Mouse (Mus musculus) neural tube, embryonic 15.5 days (tissue): ENCODE measurements around the gene Cdsn. TPM values are rescaled to one million over a fixed set of nuclear protein-coding genes. Genes with fewer than 3 reads are reported as not detected.

Experiments
- ATAC-seq: fragments of 200-750 bp; cut with Nextera tagmentation; 2 replicates; pipeline ENCODE4 v1.8.0; 2017; ENCODE audit warnings: mild to moderate bottlenecking, moderate TSS enrichment, moderate library complexity; ENCODE audit not compliant: low FRiP score
- H3K27ac ChIP-seq: fragments of 300-500 bp; sonication (generic); replicated peaks from 2 replicates; pipeline ENCODE4 v1.5.1; 2015; ENCODE audit warnings: mild to moderate bottlenecking, inconsistent platforms
- H3K27me3 ChIP-seq: fragments of 300-500 bp; sonication (generic); replicated peaks from 2 replicates; pipeline ENCODE4 v1.6.1; 2015; ENCODE audit warnings: inconsistent platforms
- H3K36me3 ChIP-seq: fragments of 300-500 bp; sonication (generic); 2 replicates; pipeline ENCODE4 v1.6.1; 2015; ENCODE audit warnings: inconsistent platforms
- H3K4me1 ChIP-seq: fragments of 300-500 bp; sonication (generic); 2 replicates; pipeline ENCODE4 v1.6.1; 2015; ENCODE audit warnings: inconsistent platforms
- H3K4me2 ChIP-seq: fragments of 300-500 bp; sonication (generic); 2 replicates; pipeline ENCODE4 v1.6.1; 2015; ENCODE audit warnings: inconsistent platforms, mild to moderate bottlenecking, moderate library complexity
- H3K4me3 ChIP-seq: fragments of 300-500 bp; sonication (generic); replicated peaks from 2 replicates; pipeline ENCODE4 v1.5.1; 2015; ENCODE audit warnings: mild to moderate bottlenecking, inconsistent platforms
- H3K9ac ChIP-seq: fragments of 300-500 bp; sonication (generic); replicated peaks from 2 replicates; pipeline ENCODE4 v1.6.1; 2015; ENCODE audit warnings: mild to moderate bottlenecking, inconsistent platforms
- H3K9me3 ChIP-seq: fragments of 300-500 bp; sonication (generic); replicated peaks from 2 replicates; pipeline ENCODE4 v1.6.1; 2016; ENCODE audit warnings: inconsistent platforms
- WGBS: fragments of 180-500 bp; shearing (Covaris S2); methylation state at CpG from one replicate; pipeline ENCODE4 v1.1.7; 2015; ENCODE audit warnings: mixed read lengths; 5-methylcytosine and 5-hydroxymethylcytosine counted together
- polyA plus RNA-seq: library from polyadenylated mRNA; unstranded; fragments of >200 nt; fragmentation: Nextera tagmentation; extraction: Ambion mirVana; gene quantifications from 2 replicates; pipeline ENCODE4 v1.2.1, GENCODE M21; 2015

Gene Cdsn
- polyA plus RNA-seq, 1 experiment from 2014 or later: 0.08 TPM

DNA sequence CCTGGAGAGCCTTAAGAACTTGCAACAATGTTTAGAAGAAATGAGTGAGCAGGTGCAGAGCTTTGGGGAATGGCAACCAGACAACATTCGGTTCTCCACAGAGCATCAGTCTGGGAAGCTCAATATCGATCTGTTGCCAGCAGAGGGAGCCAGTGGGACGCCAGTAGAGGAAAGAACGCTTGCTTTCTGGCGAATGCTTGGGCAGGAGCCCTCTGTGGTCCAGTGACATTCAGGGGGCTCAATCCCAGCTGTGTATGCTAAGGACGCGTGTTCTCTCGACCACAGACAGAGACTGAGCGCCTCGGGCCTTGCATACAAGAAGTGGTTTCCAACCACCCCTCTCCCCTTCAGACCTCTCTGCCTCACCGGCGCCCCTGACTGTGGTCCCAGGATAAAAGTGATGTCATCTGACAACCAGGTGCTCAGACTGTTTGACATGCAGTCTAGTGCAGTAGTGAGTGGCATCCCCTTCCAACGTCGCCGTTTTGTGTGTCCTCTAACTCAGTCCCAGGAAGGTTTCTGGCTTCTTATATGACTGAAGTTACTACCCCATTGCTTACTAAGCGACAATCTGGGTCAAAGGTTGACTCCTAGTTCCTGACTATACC is 32.5 kb downstream of the Cdsn start:
- 20% methylated on average over 16 of the region's 16 CpGs for WGBS

DNA sequence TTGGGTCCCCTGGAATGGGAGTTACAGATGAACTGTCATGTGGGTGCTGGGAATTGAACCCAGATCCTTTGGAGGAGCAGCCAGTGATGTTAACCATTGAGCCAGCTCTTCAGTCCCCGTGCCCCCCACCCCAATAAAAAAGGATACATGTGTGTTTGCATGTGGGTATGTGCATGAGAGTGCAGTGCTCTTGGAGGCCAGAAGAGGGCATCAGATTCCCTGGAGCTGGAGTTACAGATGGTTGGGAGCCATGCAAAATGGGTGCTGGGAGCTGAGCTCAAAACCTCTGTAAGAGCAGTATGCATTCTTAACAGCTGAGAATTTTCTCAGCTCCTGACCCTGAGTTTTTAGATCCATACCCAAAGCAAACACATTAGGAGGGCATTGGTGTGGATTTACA is 35.4 kb downstream of the Cdsn start:
- Histone ChIP-seq H3K4me3 (no peak overlapping the region), H3K9ac (no peak overlapping the region)

More for the DNA sequence above, 32.5 kb downstream of the Cdsn start:
- Histone ChIP-seq H3K4me3 (0 out of 2 replicates have a peak overlapping the region, but pooled peaks have one; percentile 19), H3K9ac (no peak overlapping the region), H3K9me3 (no peaks in the 10 kb centered on the region), H3K27ac (no peak overlapping the region), H3K4me2 (peak overlapping the region; percentile 54), H3K27me3 (no peaks in the 10 kb centered on the region), H3K36me3 (no peaks in the 10 kb centered on the region), H3K4me1 (peaks cover 7% of the 10 kb centered on the region; the same call in 1 of the 2 replicates)
- peak; percentile 69 for ATAC-seq

DNA sequence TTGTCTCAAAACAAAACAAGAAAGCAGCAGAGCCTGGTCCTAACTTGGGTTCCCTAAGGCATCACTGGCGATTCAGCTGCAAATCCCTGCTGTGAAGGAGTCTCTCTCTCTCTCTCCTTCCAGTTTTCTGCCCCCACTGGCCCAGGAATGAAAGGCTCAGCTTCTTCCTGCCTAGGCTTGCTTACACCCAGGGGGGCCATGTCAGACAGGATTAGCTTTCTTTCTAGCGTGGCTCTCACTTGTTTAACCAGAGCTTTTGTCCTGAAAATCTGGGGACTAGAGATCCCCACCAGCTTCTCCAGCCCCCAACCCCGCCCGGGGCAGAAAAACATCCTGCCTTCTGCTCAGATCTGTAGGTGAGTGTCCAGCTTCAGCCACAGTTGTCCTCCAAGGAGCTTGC is 36.5 kb downstream of the Cdsn start:
- Histone ChIP-seq H3K27me3 (no peaks in the 10 kb centered on the region), H3K9me3 (no peaks in the 10 kb centered on the region), H3K36me3 (no peaks in the 10 kb centered on the region), H3K9ac (no peak overlapping the region), H3K4me2 (no peak overlapping the region), H3K4me1 (peaks cover 13% of the 10 kb centered on the region; the same call in 1 of the 2 replicates), H3K27ac (no peak overlapping the region), H3K4me3 (no peak overlapping the region)
- no peak for ATAC-seq
- WGBS: 44% methylated on average over 4 of the region's 4 CpGs

More for the DNA sequence above, 35.4 kb downstream of the Cdsn start:
- no peak overlapping the region for H3K4me2 ChIP-seq
- no peak for ATAC-seq
- peaks cover 13% of the 10 kb centered on the region; the same call in 1 of the 2 replicates for H3K4me1 ChIP-seq
- H3K9me3 ChIP-seq: no peaks in the 10 kb centered on the region
- H3K27me3 ChIP-seq: no peaks in the 10 kb centered on the region
- no peak overlapping the region for H3K27ac ChIP-seq
- no peaks in the 10 kb centered on the region for H3K36me3 ChIP-seq
- 63% methylated on average over 1 of the region's 1 CpGs for WGBS

- 44% methylated on average over 21 of the region's 21 CpGs for WGBS
- ATAC-seq: peak; percentile 89
- H3K4me2 ChIP-seq: peak overlapping the region; percentile 34
- no peaks in the 10 kb centered on the region for H3K9me3 ChIP-seq
- peak overlapping the region; percentile 56 for H3K27ac ChIP-seq
- no peaks in the 10 kb centered on the region for H3K27me3 ChIP-seq
- no peak overlapping the region for H3K9ac ChIP-seq
- H3K36me3 ChIP-seq: no peaks in the 10 kb centered on the region
- peaks cover 7% of the 10 kb centered on the region; the same call in 1 of the 2 replicates for H3K4me1 ChIP-seq
- no peak overlapping the region for H3K4me3 ChIP-seq
These were observed 38.7 kb downstream of the Cdsn start for GRCm38 (mm10) chr17:35590410-35591218.

DNA sequence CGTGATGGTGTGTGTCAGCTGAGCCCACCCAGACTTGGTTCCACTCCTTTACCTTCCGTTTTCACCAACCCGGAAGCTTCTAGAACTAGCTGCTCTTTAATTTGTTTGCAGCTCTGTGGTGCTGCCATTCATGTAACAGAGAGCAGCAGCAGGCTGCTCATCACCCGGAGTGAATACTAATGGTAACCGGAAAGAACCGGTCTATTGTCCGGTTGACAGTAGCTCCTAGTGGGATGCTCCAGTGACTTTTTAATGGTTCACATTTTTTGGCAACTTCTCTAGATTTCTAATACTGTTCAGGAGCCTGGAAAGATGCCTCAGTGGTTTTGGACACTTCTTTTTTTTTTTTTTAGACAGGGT is 39.3 kb downstream of the Cdsn start:
- H3K9me3 ChIP-seq: no peaks in the 10 kb centered on the region
- H3K9ac ChIP-seq: no peak overlapping the region
- no peaks in the 10 kb centered on the region for H3K27me3 ChIP-seq
- 51% methylated on average over 7 of the region's 7 CpGs for WGBS
- H3K36me3 ChIP-seq: no peaks in the 10 kb centered on the region
- H3K4me1 ChIP-seq: peaks cover 7% of the 10 kb centered on the region; the same call in 1 of the 2 replicates
- H3K4me3 ChIP-seq: no peak overlapping the region
- H3K4me2 ChIP-seq: peak overlapping the region; percentile 34
- H3K27ac ChIP-seq: peak overlapping the region; percentile 56
- ATAC-seq: peak; percentile 63

- no peak overlapping the region for H3K27ac ChIP-seq
- no peak for ATAC-seq
These were observed 39.8 kb downstream of the Cdsn start for GRCm38 (mm10) chr17:35591731-35592130.

GRCm38 (mm10) chr17:35592131-35592530 is 40.2 kb downstream of the Cdsn start:
- no peak overlapping the region for H3K9ac ChIP-seq
- H3K4me3 ChIP-seq: no peak overlapping the region
- no peaks in the 10 kb centered on the region for H3K9me3 ChIP-seq
- H3K4me1 ChIP-seq: peaks cover 7% of the 10 kb centered on the region; the same call in 1 of the 2 replicates
- 87% methylated on average over 9 of the region's 9 CpGs for WGBS
- no peak overlapping the region for H3K27ac ChIP-seq
- H3K4me2 ChIP-seq: no peak overlapping the region
- no peaks in the 10 kb centered on the region for H3K36me3 ChIP-seq
- no peak for ATAC-seq
- H3K27me3 ChIP-seq: no peaks in the 10 kb centered on the region

More at GRCm38 (mm10) chr17:35591731-35592130, 39.8 kb downstream of the Cdsn start:
- H3K4me3 ChIP-seq: no peak overlapping the region
- peaks cover 7% of the 10 kb centered on the region; the same call in 1 of the 2 replicates for H3K4me1 ChIP-seq
- H3K9me3 ChIP-seq: no peaks in the 10 kb centered on the region
- H3K4me2 ChIP-seq: no peak overlapping the region
- no peaks in the 10 kb centered on the region for H3K27me3 ChIP-seq
- WGBS: 94% methylated on average over 15 of the region's 15 CpGs
- H3K36me3 ChIP-seq: no peaks in the 10 kb centered on the region
- no peak overlapping the region for H3K9ac ChIP-seq

- 44% methylated on average over 4 of the region's 4 CpGs for WGBS
- no peaks in the 10 kb centered on the region for H3K27me3 ChIP-seq
- no peak overlapping the region for H3K4me3 ChIP-seq
- H3K36me3 ChIP-seq: no peaks in the 10 kb centered on the region
- no peak for ATAC-seq
- H3K4me2 ChIP-seq: no peak overlapping the region
- H3K9me3 ChIP-seq: no peaks in the 10 kb centered on the region
- no peak overlapping the region for H3K27ac ChIP-seq
- no peak overlapping the region for H3K9ac ChIP-seq
- H3K4me1 ChIP-seq: peaks cover 7% of the 10 kb centered on the region; the same call in 1 of the 2 replicates
These were observed 41.9 kb downstream of the Cdsn start for GRCm38 (mm10) chr17:35593786-35594185.

DNA sequence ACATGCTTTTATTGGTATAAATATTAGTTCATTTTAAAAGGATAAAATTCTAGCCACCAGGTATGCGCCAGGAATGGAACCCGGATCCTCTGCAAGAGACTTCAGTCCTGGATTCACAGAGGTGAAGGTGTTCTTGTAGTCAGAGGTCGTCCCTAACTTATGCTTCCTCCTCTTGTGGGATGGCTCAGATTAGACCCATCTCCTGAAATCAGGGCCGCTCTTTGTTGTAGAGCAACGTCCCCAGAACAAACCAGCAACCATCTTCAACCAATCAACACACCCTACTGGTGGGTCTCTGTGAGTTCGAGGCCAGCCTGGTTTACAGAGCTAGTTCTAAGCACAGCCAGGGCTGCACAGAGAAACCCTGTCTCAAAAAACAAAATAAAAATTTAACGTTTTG is 42.5 kb downstream of the Cdsn start:
- Histone ChIP-seq H3K9ac (no peak overlapping the region), H3K4me2 (no peak overlapping the region), H3K36me3 (no peaks in the 10 kb centered on the region), H3K9me3 (no peaks in the 10 kb centered on the region), H3K4me3 (no peak overlapping the region), H3K27me3 (no peaks in the 10 kb centered on the region), H3K4me1 (peaks cover 7% of the 10 kb centered on the region; the same call in 1 of the 2 replicates), H3K27ac (no peak overlapping the region)
- no peak for ATAC-seq
- WGBS: 84% methylated on average over 7 of the region's 7 CpGs

- Histone ChIP-seq H3K27ac (no peak overlapping the region), H3K9ac (no peak overlapping the region), H3K4me2 (no peak overlapping the region), H3K4me1 (no peaks in the 10 kb centered on the region), H3K4me3 (no peak overlapping the region), H3K27me3 (0 out of 2 replicates have a peak, but pooled peaks cover 3% of the 10 kb centered on the region), H3K9me3 (no peaks in the 10 kb centered on the region), H3K36me3 (no peaks in the 10 kb centered on the region)
- WGBS: 95% methylated on average over 3 of the region's 3 CpGs
- ATAC-seq: no peak
These were observed 45.5 kb downstream of the Cdsn start for GRCm38 (mm10) chr17:35597399-35597798.

GRCm38 (mm10) chr17:35601249-35601648 is 49.3 kb downstream of the Cdsn start, which contains the start of gene Sfta2:
TSS of gene Sfta2 (plus strand) at chr17:35601549.
- 0 out of 2 replicates have a peak, but pooled peaks cover 3% of the 10 kb centered on the region for H3K27me3 ChIP-seq
- no peaks in the 10 kb centered on the region for H3K36me3 ChIP-seq
- WGBS: 65% methylated on average over 2 of the region's 2 CpGs
- H3K9ac ChIP-seq: no peak within 1 kb of the TSS
- no peaks in the 10 kb centered on the region for H3K9me3 ChIP-seq
- no peak within 1 kb of the TSS for H3K4me3 ChIP-seq
- ATAC-seq: no peak
- H3K4me1 ChIP-seq: no peaks in the 10 kb centered on the region
- H3K4me2 ChIP-seq: no peak within 1 kb of the TSS
- no peak within 1 kb of the TSS for H3K27ac ChIP-seq
